Mouse (Mus musculus) embryonic facial prominence, embryonic 15.5 days (tissue): ENCODE results near the gene Vrk1. TPM values are rescaled to one million over a fixed set of nuclear protein-coding genes. Genes with fewer than 3 reads are reported as not detected.

ENCODE experiments used
- ATAC-seq: fragments of 200-750 bp; cut with Nextera tagmentation; 2 replicates; pipeline ENCODE4 v1.8.0; 2017; ENCODE audit warnings: low read depth, moderate TSS enrichment; ENCODE audit not compliant: insufficient number of reproducible peaks, low FRiP score, low TSS enrichment
- H3K27ac ChIP-seq: fragments of 300-500 bp; sonication (generic); replicated peaks from 2 replicates; pipeline ENCODE4 v1.5.1; 2015; ENCODE audit warnings: mild to moderate bottlenecking, inconsistent platforms
- H3K27me3 ChIP-seq: fragments of 300-500 bp; sonication (generic); 2 replicates; pipeline ENCODE4 v1.6.1; 2015; ENCODE audit warnings: inconsistent platforms
- H3K36me3 ChIP-seq: fragments of 300-500 bp; sonication (generic); 2 replicates; pipeline ENCODE4 v1.6.1; 2015; ENCODE audit warnings: mild to moderate bottlenecking, inconsistent platforms
- H3K4me1 ChIP-seq: fragments of 300-500 bp; sonication (generic); 2 replicates; pipeline ENCODE4 v1.6.1; 2015; ENCODE audit warnings: inconsistent platforms
- H3K4me2 ChIP-seq: fragments of 300-500 bp; sonication (generic); replicated peaks from 2 replicates; pipeline ENCODE4 v1.6.1; 2015; ENCODE audit warnings: mild to moderate bottlenecking, inconsistent platforms
- H3K4me3 ChIP-seq: fragments of 300-500 bp; sonication (generic); replicated peaks from 2 replicates; pipeline ENCODE4 v1.5.1; 2015; ENCODE audit warnings: mild to moderate bottlenecking, inconsistent platforms
- H3K9ac ChIP-seq: fragments of 300-500 bp; sonication (generic); 2 replicates; pipeline ENCODE4 v1.6.1; 2015; ENCODE audit warnings: inconsistent platforms
- H3K9me3 ChIP-seq: fragments of 300-500 bp; sonication (generic); replicated peaks from 2 replicates; pipeline ENCODE4 v1.6.1; 2016; ENCODE audit warnings: inconsistent platforms
- WGBS: fragments of 180-500 bp; shearing (Covaris S2); methylation state at CpG from one replicate; pipeline ENCODE4 v1.1.7; 2015; 5-methylcytosine and 5-hydroxymethylcytosine counted together
- polyA plus RNA-seq: library from polyadenylated mRNA; unstranded; fragments of >200 nt; fragmentation: Nextera tagmentation; extraction: Ambion mirVana; gene quantifications from 2 replicates; pipeline ENCODE4 v1.2.1, GENCODE M21; 2015

Gene Vrk1
- polyA plus RNA-seq, 1 experiment from 2014 or later, result 54.2 TPM

- no peak overlapping the region for H3K27ac ChIP-seq
- H3K36me3 ChIP-seq, result no peaks in the 10 kb centered on the region
- no peak for ATAC-seq
- 82% methylated on average over 12 of the region's 12 CpGs for WGBS
- peaks cover 12% of the 10 kb centered on the region; the same call in 1 of the 2 replicates for H3K4me1 ChIP-seq
- no peaks in the 10 kb centered on the region for H3K9me3 ChIP-seq
- H3K4me2 ChIP-seq, result no peak overlapping the region
- no peak overlapping the region for H3K9ac ChIP-seq
- no peaks in the 10 kb centered on the region for H3K27me3 ChIP-seq
- H3K4me3 ChIP-seq, result no peak overlapping the region
These were observed 74.1 kb downstream of the Vrk1 start for GRCm38 (mm10) chr12:106084126-106084525.

- 94% methylated on average over 9 of the region's 9 CpGs for WGBS
These were observed 84.8 kb downstream of the Vrk1 start for GRCm38 (mm10) chr12:106094827-106095226.

GRCm38 (mm10) chr12:106102003-106102402, 92.0 kb downstream of the Vrk1 start:
- 94% methylated on average over 6 of the region's 6 CpGs for WGBS

More at GRCm38 (mm10) chr12:106094827-106095226, 84.8 kb downstream of the Vrk1 start:
- Histone ChIP-seq H3K27me3 (no peaks in the 10 kb centered on the region), H3K4me3 (no peak overlapping the region), H3K9me3 (no peaks in the 10 kb centered on the region), H3K4me2 (no peak overlapping the region), H3K36me3 (no peaks in the 10 kb centered on the region), H3K27ac (no peak overlapping the region), H3K9ac (no peak overlapping the region), H3K4me1 (no peaks in the 10 kb centered on the region)
- no peak for ATAC-seq

GRCm38 (mm10) chr12:106102726-106103643, 93.0 kb downstream of the Vrk1 start:
- no peak for ATAC-seq
- WGBS, result 46% methylated on average over 16 of the region's 16 CpGs

More at GRCm38 (mm10) chr12:106102003-106102402, 92.0 kb downstream of the Vrk1 start:
- no peak for ATAC-seq
- H3K4me1 ChIP-seq, result peaks cover 12% of the 10 kb centered on the region
- H3K4me2 ChIP-seq, result no peak overlapping the region
- H3K9me3 ChIP-seq, result no peaks in the 10 kb centered on the region
- no peaks in the 10 kb centered on the region for H3K36me3 ChIP-seq
- H3K27ac ChIP-seq, result no peak overlapping the region
- no peaks in the 10 kb centered on the region for H3K27me3 ChIP-seq
- no peak overlapping the region for H3K9ac ChIP-seq
- H3K4me3 ChIP-seq, result no peak overlapping the region

GRCm38 (mm10) chr12:106107272-106107671, 97.2 kb downstream of the Vrk1 start:
- H3K4me1 ChIP-seq, result peaks cover 12% of the 10 kb centered on the region
- H3K9ac ChIP-seq, result no peak overlapping the region
- no peaks in the 10 kb centered on the region for H3K27me3 ChIP-seq
- H3K4me3 ChIP-seq, result no peak overlapping the region
- H3K27ac ChIP-seq, result no peak overlapping the region
- ATAC-seq, result no peak
- H3K36me3 ChIP-seq, result no peaks in the 10 kb centered on the region
- H3K4me2 ChIP-seq, result no peak overlapping the region
- 72% methylated on average over 14 of the region's 14 CpGs for WGBS
- H3K9me3 ChIP-seq, result no peaks in the 10 kb centered on the region

More at GRCm38 (mm10) chr12:106102726-106103643, 93.0 kb downstream of the Vrk1 start:
- Histone ChIP-seq H3K4me3 (no peak overlapping the region), H3K36me3 (no peaks in the 10 kb centered on the region), H3K9me3 (no peaks in the 10 kb centered on the region), H3K27ac (no peak overlapping the region), H3K27me3 (no peaks in the 10 kb centered on the region), H3K4me2 (no peak overlapping the region), H3K9ac (no peak overlapping the region), H3K4me1 (peaks cover 12% of the 10 kb centered on the region)

- H3K36me3 ChIP-seq, result no peaks in the 10 kb centered on the region
- no peak overlapping the region for H3K27ac ChIP-seq
- no peaks in the 10 kb centered on the region for H3K9me3 ChIP-seq
- H3K4me1 ChIP-seq, result no peaks in the 10 kb centered on the region
- no peak for ATAC-seq
- H3K9ac ChIP-seq, result no peak overlapping the region
- no peaks in the 10 kb centered on the region for H3K27me3 ChIP-seq
- no peak overlapping the region for H3K4me2 ChIP-seq
- WGBS, result 34% methylated on average over 6 of the region's 6 CpGs
- H3K4me3 ChIP-seq, result no peak overlapping the region
These were observed 105.3 kb downstream of the Vrk1 start for GRCm38 (mm10) chr12:106115070-106115891.

- Histone ChIP-seq H3K4me3 (no peak overlapping the region), H3K4me2 (no peak overlapping the region), H3K4me1 (no peaks in the 10 kb centered on the region), H3K36me3 (no peaks in the 10 kb centered on the region), H3K27ac (no peak overlapping the region), H3K9me3 (no peaks in the 10 kb centered on the region), H3K27me3 (no peaks in the 10 kb centered on the region), H3K9ac (no peak overlapping the region)
- no peak for ATAC-seq
- 73% methylated on average over 5 of the region's 5 CpGs for whole genome bisulfite sequencing
These were observed 105.8 kb downstream of the Vrk1 start for GRCm38 (mm10) chr12:106115892-106116206.

GRCm38 (mm10) chr12:106123276-106123675, 113.2 kb downstream of the Vrk1 start:
- no peak for ATAC-seq
- Histone ChIP-seq H3K4me2 (no peak overlapping the region), H3K36me3 (no peaks in the 10 kb centered on the region), H3K4me1 (no peaks in the 10 kb centered on the region), H3K27ac (no peak overlapping the region), H3K9ac (no peak overlapping the region), H3K27me3 (no peaks in the 10 kb centered on the region), H3K9me3 (no peaks in the 10 kb centered on the region), H3K4me3 (no peak overlapping the region)
- WGBS, result 59% methylated on average over 14 of the region's 14 CpGs

- H3K4me1 ChIP-seq, result no peaks in the 10 kb centered on the region
- H3K4me2 ChIP-seq, result no peak overlapping the region
- no peak overlapping the region for H3K9ac ChIP-seq
- H3K9me3 ChIP-seq, result no peaks in the 10 kb centered on the region
- WGBS, result 86% methylated on average over 3 of the region's 3 CpGs
- no peak overlapping the region for H3K4me3 ChIP-seq
- no peak overlapping the region for H3K27ac ChIP-seq
- no peak for ATAC-seq
- H3K36me3 ChIP-seq, result no peaks in the 10 kb centered on the region
- no peaks in the 10 kb centered on the region for H3K27me3 ChIP-seq
These were observed 114.6 kb downstream of the Vrk1 start for GRCm38 (mm10) chr12:106124581-106124980.
